Mouse (Mus musculus): ENCODE measurements around the gene Nrd1. TPM values are rescaled to one million over a fixed set of nuclear protein-coding genes. Genes with fewer than 3 reads are reported as not detected.

Nrd1 gene
- total and polyA plus RNA-seq, 3 experiments: 24.2 to 883 (median 72.7) TPM

- no peak for TF ChIP-seq CHD2 (IDR thresholded peaks at IDR 0.05; ENCODE audit: low read length)
- TF ChIP-seq ZNF384 (IDR thresholded peaks at IDR 0.05; ENCODE audit: low read depth, low read length): peak; percentile 85
- TF ChIP-seq E2F4 (IDR thresholded peaks at IDR 0.05; ENCODE audit: borderline replicate concordance, low read depth, low read length): no peak
- TF ChIP-seq CHD1 (IDR thresholded peaks at IDR 0.05; ENCODE audit: low read depth, low read length): no peak
- no peak for TF ChIP-seq BHLHE40 (IDR thresholded peaks at IDR 0.05; ENCODE audit: borderline replicate concordance, low read depth, low read length)
- TF ChIP-seq POLR2A (IDR thresholded peaks at IDR 0.05; ENCODE audit: control insufficient read depth in 1 of 2, insufficient read depth in 1 of 2, low read depth in 1 of 2, low read length in 2 of 2, poor library complexity in 1 of 2): no peak
- peak; percentile 55 for TF ChIP-seq GATA1 (IDR thresholded peaks at IDR 0.05; ENCODE audit: low read depth, low read length)
- TF ChIP-seq MYC (IDR thresholded peaks at IDR 0.05; ENCODE audit: low read depth, low read length): no peak
- TF ChIP-seq UBTF (IDR thresholded peaks at IDR 0.05; ENCODE audit: borderline replicate concordance, insufficient read depth, low read depth, low read length): no peak
- no peak for TF ChIP-seq ZMIZ1 (IDR thresholded peaks at IDR 0.05; ENCODE audit: low read depth, low read length)
- no peak for TF ChIP-seq NELFE (IDR thresholded peaks at IDR 0.05; ENCODE audit: low read depth, low read length)
Measured at GRCm38 (mm10) chr4:109105254-109105653, 104.8 kb downstream of the Nrd1 start (continued).

DNA sequence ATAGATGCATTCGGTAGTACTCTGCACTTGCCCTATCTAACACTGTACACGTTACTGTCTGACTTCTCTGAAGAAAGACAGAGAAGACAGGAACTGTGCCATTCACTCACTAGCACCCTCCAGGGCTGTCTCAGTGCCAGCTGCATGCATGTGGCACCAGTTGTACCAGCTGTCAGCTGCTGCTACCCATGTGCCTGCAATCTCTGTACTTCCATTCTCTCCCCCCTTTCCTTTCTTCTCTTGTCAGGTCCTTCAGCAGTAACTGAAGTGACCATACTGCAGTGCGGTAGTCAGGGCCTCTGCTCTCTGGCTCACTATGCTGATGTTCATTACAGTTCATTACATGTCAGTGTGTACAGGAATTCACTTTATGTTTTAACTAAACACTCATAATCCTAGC, 105.6 kb downstream of the Nrd1 start:
- Histone ChIP-seq H3K27ac (ENCODE audit: control insufficient read depth, low read depth, low read length) (no peak overlapping the region), H3K4me3 (ENCODE audit: control insufficient read depth in 1 of 2, insufficient read depth in 1 of 2, low read depth in 2 of 2, low read length in 2 of 2) (no peak overlapping the region), H3K9ac (ENCODE audit: control insufficient read depth, low read depth, low read length, poor library complexity, severe bottlenecking) (no peak overlapping the region)

GRCm38 (mm10) chr4:109106594-109106993, 106.1 kb downstream of the Nrd1 start:
- no peak for DNase-seq (ENCODE audit: low read depth, low spot score)
- no peaks in the 10 kb centered on the region for H3K27me3 ChIP-seq (ENCODE audit: control insufficient read depth in 1 of 2, insufficient read depth in 2 of 2, low read length in 2 of 2)
- peaks cover 3 to 5% of the 10 kb centered on the region in 2 experiments; a peak in 3 of 4 replicates for H3K4me1 ChIP-seq (ENCODE audit: control insufficient read depth in 1 of 2, insufficient read depth in 2 of 2, low read length in 2 of 2)
- no peaks in the 10 kb centered on the region for H3K79me2 ChIP-seq (ENCODE audit: control insufficient read depth, insufficient read depth, low read length, poor library complexity)
- peaks cover 0 to 10% of the 10 kb centered on the region in 2 experiments; a peak in 2 of 4 replicates for H3K36me3 ChIP-seq (ENCODE audit: control insufficient read depth in 1 of 2, insufficient read depth in 2 of 2, low read length in 2 of 2)
- H3K9me3 ChIP-seq (replicated peaks; ENCODE audit: insufficient read depth, low read length): no peaks in the 10 kb centered on the region
- H3K4me3 ChIP-seq (ENCODE audit: control insufficient read depth in 1 of 2, insufficient read depth in 1 of 2, low read depth in 2 of 2, low read length in 2 of 2): no peak overlapping the region
- H3K27ac ChIP-seq (ENCODE audit: control insufficient read depth, low read depth, low read length): no peak overlapping the region
- TF ChIP-seq ZKSCAN1 (IDR thresholded peaks at IDR 0.05; ENCODE audit: low read depth, low read length): no peak
- no peak for TF ChIP-seq USF2 (IDR thresholded peaks at IDR 0.05; ENCODE audit: borderline replicate concordance in 1 of 2, insufficient read depth in 1 of 2, low read depth in 1 of 2, low read length in 2 of 2)
- TF ChIP-seq GABPA (IDR thresholded peaks at IDR 0.05; ENCODE audit: low read depth, low read length): no peak
- no peak for TF ChIP-seq NRF1 (IDR thresholded peaks at IDR 0.05; ENCODE audit: insufficient read depth, low read depth, low read length, poor library complexity, severe bottlenecking)
- TF ChIP-seq MAZ (IDR thresholded peaks at IDR 0.05; ENCODE audit: low read depth, low read length): no peak
- TF ChIP-seq SMC3 (IDR thresholded peaks at IDR 0.05; ENCODE audit: low read depth, low read length): no peak
- no peak for TF ChIP-seq JUND (IDR thresholded peaks at IDR 0.05; ENCODE audit: low read depth, low read length)
- TF ChIP-seq GATA1 (IDR thresholded peaks at IDR 0.05; ENCODE audit: low read depth, low read length): no peak
- TF ChIP-seq ELF1 (IDR thresholded peaks at IDR 0.05; ENCODE audit: low read depth, low read length): no peak
- TF ChIP-seq E2F4 (IDR thresholded peaks at IDR 0.05; ENCODE audit: borderline replicate concordance, low read depth, low read length): no peak
- TF ChIP-seq NELFE (IDR thresholded peaks at IDR 0.05; ENCODE audit: low read depth, low read length): no peak
- no peak overlapping the region for H3K9ac ChIP-seq (ENCODE audit: control insufficient read depth, low read depth, low read length, poor library complexity, severe bottlenecking)

More for the DNA sequence above, 105.6 kb downstream of the Nrd1 start:
- H3K27me3 ChIP-seq (ENCODE audit: control insufficient read depth in 1 of 2, insufficient read depth in 2 of 2, low read length in 2 of 2): no peaks in the 10 kb centered on the region
- TF ChIP-seq NELFE (IDR thresholded peaks at IDR 0.05; ENCODE audit: low read depth, low read length) (no peak), POLR2AphosphoS5 (IDR thresholded peaks at IDR 0.05; ENCODE audit: borderline replicate concordance, low read depth, low read length) (no peak), RCOR1 (IDR thresholded peaks at IDR 0.05; ENCODE audit: low read depth, low read length) (no peak), TBP (IDR thresholded peaks at IDR 0.05; ENCODE audit: low read depth, low read length) (no peak), MYB (IDR thresholded peaks at IDR 0.05; ENCODE audit: low read depth, low read length) (no peak), MEF2A (IDR thresholded peaks at IDR 0.05; ENCODE audit: extremely low read depth, insufficient replicate concordance, low read depth, low read length, poor library complexity, severe bottlenecking) (no peak), HCFC1 (IDR thresholded peaks at IDR 0.05; ENCODE audit: low read depth, low read length) (no peak), MAFK (IDR thresholded peaks at IDR 0.05; ENCODE audit: borderline replicate concordance, low read depth, low read length) (no peak), CTCF (IDR thresholded peaks at IDR 0.05 in 2 of 3, conservative IDR thresholded peaks at IDR 0.05 in 1 of 3; ENCODE audit: control insufficient read depth in 1 of 3, insufficient read depth in 1 of 3, low read depth in 2 of 3, low read length in 3 of 3, poor library complexity in 1 of 3, severe bottlenecking in 1 of 3) (no peak), MYC (IDR thresholded peaks at IDR 0.05; ENCODE audit: low read depth, low read length) (no peak), ZNF384 (IDR thresholded peaks at IDR 0.05; ENCODE audit: low read depth, low read length) (no peak)
- H3K79me2 ChIP-seq (ENCODE audit: control insufficient read depth, insufficient read depth, low read length, poor library complexity): no peaks in the 10 kb centered on the region
- peaks cover 3 to 5% of the 10 kb centered on the region in 2 experiments; a peak in 3 of 4 replicates for H3K4me1 ChIP-seq (ENCODE audit: control insufficient read depth in 1 of 2, insufficient read depth in 2 of 2, low read length in 2 of 2)
- no peak for DNase-seq (ENCODE audit: low read depth, low spot score)
- H3K9me3 ChIP-seq (replicated peaks; ENCODE audit: insufficient read depth, low read length): no peaks in the 10 kb centered on the region
- H3K36me3 ChIP-seq (ENCODE audit: control insufficient read depth in 1 of 2, insufficient read depth in 2 of 2, low read length in 2 of 2): peaks cover 0 to 10% of the 10 kb centered on the region in 2 experiments; a peak in 2 of 4 replicates

Measured in MEL (cell line).